Mouse (Mus musculus) G1E (cell line): Measurements from ENCODE around the gene Tmem131l.

Experiments used
- CTCF ChIP-seq: IDR thresholded peaks from 2 replicates; pipeline ENCODE4 v1.5.1; 2012; ENCODE audit warnings: low read depth, low read length, inconsistent platforms, mixed read lengths
- GATA1 ChIP-seq: IDR thresholded peaks from 2 replicates; pipeline ENCODE4 v1.6.1; 2012; ENCODE audit warnings: borderline replicate concordance, low read length, inconsistent platforms, mixed read lengths
- POLR2AphosphoS5 ChIP-seq: IDR thresholded peaks from 2 replicates; pipeline ENCODE4 v1.6.1; 2012; ENCODE audit warnings: low read depth, low read length, inconsistent platforms; ENCODE audit not compliant: insufficient replicate concordance

- TF ChIP-seq CTCF (no peak), GATA1 (no peak), POLR2AphosphoS5 (no peak)
Observed at GRCm38 (mm10) chr3:84071641-84072040, 31.7 kb upstream of the Tmem131l start.
